Mouse (Mus musculus): ENCODE data around the gene Gm10260.
A peak's percentile ranks its signal among the peaks of the same experiment; 100 is the strongest.

The Gm10260 gene

DNA sequence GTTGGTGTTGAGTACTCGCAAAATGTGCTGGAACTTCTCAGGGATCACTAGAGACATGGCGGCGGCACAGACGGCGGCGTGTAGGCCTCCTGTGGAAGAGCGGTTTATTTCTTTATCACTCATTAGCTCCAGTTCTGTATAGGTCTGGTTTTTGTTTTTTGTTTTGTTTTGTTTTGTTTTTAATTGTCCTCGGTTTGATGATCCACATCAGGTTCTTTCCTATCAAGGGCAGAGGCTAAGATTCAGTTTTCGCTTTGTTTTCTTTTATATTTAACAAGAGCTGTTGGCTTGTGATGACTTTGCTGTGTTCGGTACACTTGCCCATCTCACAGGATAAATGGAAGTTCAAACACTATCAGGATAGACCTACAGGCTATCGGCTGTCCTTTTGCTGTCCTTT lies at the start of gene Gm10260:
TSS of gene Gm10260 (minus strand) at position 101 of the 400 bp plus-strand sequence.
- no peak for DNase-seq (ENCODE audit: low spot score in 2 of 2)

DNA sequence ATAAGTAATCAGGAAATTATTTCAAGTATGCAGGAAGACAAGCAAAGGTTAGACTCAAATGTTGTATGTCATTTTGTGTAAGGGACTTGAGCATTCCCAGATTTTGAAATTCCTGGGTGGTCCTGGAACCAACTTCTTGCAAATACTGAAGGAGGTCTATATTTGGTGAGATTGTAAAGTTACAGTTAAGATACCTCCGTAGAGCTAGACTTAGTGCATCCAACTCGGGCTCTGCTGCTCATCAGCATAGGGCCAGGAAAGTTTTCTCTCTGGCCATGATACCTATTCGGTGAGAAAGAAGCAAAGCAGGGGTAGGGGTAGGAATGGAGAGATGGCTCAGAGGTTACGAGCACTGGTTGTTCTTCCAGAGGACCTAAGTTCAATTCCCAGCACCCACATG lies 49.4 kb upstream of the Gm10260 start:
- no peak for DNase-seq (ENCODE audit: low spot score in 2 of 2)

GRCm38 (mm10) chr13:97805907-97806306 lies 45.5 kb upstream of the Gm10260 start:
- DNase-seq (ENCODE audit: low spot score in 2 of 2): no peak

GRCm38 (mm10) chr13:97802386-97802785 lies 42.0 kb upstream of the Gm10260 start:
- no peak for DNase-seq (ENCODE audit: low spot score in 2 of 2)

DNA sequence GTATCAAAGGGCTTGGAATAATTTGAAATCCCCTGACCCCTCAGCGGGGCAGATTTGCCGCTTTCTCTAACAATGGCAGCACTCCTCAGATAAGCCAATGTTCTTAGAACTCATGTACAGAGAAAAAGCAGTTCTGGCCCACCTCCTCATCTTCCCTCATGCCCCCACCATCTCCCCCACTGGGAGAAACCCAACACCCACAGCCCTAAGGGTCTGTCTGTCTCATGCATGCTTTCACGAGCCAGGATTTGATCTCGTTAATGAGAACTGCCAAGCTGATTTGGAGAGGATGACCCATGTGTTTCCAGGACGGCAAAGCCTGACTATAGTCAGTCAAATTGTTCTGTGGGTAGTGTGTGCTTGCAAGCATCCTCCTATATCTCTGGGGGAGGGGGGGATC lies 37.0 kb upstream of the Gm10260 start:
- no peak for DNase-seq (ENCODE audit: low spot score in 2 of 2)

- DNase-seq (ENCODE audit: low spot score in 2 of 2): no peak
Observed at GRCm38 (mm10) chr13:97794780-97795179, 34.3 kb upstream of the Gm10260 start.

GRCm38 (mm10) chr13:97793932-97794331 lies 33.5 kb upstream of the Gm10260 start:
- no peak for DNase-seq (ENCODE audit: low spot score in 2 of 2)

GRCm38 (mm10) chr13:97791664-97792063 lies 31.2 kb upstream of the Gm10260 start:
- DNase-seq (ENCODE audit: low spot score in 2 of 2): no peak

- peak in 1 of 2 experiments; percentile 18 for DNase-seq (ENCODE audit: low spot score in 2 of 2)
Observed at GRCm38 (mm10) chr13:97789782-97790450, 29.5 kb upstream of the Gm10260 start.

DNA sequence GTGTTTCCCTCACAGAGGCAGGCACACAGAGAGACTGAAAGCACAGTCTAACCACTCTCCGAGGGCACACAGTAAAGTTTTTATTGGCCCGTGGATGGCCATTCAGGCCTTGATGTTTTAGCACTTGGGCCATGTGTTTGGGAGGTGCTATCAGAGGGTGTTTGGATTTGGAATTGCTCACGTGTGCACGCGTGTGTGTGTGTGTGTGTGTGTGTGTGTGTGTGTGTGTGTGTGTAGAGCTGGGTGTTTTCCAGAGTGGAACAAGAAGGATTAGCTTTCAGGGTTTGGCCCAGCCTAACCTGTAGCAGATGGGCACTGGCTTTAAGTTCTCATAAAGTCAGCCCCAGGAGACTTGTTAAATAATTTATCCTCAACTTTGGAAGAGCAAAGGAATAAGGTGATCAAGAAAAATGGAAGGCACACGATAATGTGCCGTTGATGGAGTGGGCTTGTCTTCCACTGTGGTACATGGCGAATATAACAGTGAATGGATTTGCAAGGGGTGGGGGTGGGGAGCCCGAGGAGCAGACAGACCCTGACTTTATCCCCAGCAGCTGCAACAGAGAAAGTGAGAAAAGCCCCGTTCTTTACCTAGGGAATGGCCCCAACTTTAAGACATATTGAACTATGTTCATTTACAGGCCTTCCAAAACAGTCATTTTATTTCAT lies 24.9 kb upstream of the Gm10260 start:
- no peak for DNase-seq (ENCODE audit: low spot score in 2 of 2)

DNA sequence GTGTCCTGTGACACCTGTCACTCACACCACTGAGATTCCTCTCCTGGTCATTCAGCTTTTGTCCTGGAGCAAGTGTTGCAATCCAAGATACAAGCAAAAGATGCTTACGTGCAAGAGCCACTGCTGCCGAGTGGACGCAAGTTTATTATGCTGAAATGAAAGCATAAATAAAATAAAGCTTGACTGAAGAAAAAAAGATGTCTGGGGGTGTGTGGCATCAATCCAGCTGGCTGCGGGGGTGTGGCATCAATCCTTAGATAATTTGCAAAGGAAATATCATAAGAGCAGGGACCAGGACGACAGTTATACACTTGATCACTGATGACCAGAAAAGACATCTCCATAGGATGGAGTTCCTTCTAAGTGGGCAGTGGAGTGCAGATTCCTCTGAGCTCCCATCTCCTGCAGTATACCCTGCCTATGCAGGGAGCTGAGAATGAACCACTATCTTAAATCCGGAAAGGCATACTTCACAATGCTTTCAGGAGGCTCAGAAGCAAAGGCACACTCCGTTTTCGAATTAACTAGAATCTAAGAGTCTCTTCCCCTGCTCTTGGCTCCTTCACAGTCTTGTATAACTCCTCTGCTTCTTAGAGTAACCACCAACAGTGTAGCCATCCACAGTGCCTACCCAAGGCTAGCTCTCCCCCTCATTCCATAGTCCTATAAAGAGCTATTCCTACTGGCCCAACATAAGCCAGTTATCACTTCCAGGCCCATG lies 23.2 kb upstream of the Gm10260 start:
- DNase-seq (ENCODE audit: low spot score in 2 of 2): no peak

- DNase-seq (ENCODE audit: low spot score in 2 of 2): no peak
Observed at GRCm38 (mm10) chr13:97782063-97782462, 21.6 kb upstream of the Gm10260 start.

GRCm38 (mm10) chr13:97781637-97782036 lies 21.2 kb upstream of the Gm10260 start:
- DNase-seq (ENCODE audit: low spot score in 2 of 2): no peak

DNA sequence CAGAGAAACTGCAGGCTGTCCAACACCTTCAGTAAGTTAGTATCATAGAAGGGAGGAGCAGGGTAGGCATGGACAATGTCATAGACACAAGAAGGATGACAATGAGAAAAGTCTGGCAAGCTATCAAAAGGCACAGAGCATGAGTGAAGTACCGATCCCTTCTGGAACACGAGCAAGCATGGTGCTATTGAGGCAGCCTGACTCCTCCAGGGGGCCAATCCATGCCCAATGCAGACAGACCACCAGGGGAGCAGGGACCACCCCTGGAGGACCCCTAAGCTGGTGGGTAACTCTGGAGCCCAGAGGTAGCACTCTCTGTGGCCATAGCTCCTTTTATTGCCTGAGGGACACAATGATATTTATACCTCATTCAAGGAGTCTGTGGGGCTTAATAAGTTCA lies 20.1 kb upstream of the Gm10260 start:
- DNase-seq (ENCODE audit: low spot score in 2 of 2): no peak

DNA sequence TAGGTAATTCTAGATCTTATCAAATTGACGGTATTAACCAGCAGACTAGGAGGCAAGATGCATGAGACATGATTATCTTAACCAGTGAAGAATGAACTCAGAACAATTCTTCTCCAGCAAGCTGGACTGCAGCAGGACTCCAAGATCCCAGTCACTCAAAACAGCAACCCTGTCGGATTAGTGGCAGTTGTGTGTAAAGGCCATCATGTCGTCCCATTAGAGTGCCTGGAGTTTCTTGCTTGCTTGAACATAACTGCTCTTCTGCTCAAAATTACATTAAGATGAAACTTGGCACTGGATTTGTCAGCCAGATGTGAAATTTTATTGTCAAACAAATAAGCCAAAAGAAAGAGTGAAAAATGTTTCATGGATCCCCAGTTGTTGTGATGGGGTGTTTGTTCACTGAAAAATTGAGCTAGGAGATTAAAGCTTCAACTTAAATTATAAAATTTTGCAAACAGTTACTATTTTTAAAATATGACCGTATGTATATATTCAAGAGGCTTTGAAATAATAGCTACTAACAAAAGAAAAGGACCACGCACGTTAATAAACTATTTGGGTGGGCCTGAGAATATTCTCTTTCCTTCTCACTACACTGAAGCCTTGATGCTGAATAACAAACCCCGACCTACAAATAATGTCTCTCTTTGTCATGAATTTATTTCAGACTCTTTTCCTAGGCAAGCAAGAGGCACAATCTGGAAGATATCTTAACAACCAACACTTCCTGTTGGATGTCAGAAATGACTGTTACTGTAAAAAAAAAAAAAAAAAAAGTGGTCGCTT lies 19.4 kb upstream of the Gm10260 start:
- DNase-seq (ENCODE audit: low spot score in 2 of 2): no peak

DNA sequence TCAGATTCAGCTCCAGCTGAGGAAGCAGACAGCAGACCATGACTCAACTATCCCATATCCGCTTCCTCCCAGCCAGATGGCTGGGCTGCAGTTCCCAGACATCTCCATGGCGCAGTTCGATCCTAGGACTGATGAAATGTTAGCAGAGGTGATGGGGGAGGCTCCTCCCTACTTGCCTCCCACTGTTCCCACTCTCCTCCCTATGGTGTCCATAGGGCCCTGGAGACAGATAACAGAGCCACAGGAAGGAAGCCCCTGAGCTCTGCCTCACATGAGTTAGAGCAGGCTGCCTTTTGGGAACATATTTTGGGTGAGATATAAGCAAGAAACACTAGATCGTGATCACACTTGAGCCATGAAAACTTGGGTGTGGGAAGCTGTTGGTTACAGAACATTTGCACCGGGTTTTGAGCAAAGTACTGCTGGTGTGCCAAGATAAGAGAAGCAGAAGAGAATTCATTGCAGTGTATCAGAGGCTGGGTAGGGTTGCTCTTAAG lies 18.3 kb upstream of the Gm10260 start:
- DNase-seq (ENCODE audit: low spot score in 2 of 2): peak; percentile 25 to 60

GRCm38 (mm10) chr13:97777667-97778066 lies 17.2 kb upstream of the Gm10260 start:
- no peak for DNase-seq (ENCODE audit: low spot score in 2 of 2)

GRCm38 (mm10) chr13:97776702-97777101 lies 16.3 kb upstream of the Gm10260 start:
- no peak for DNase-seq (ENCODE audit: low spot score in 2 of 2)

- DNase-seq (ENCODE audit: low spot score in 2 of 2): no peak
Observed at GRCm38 (mm10) chr13:97775907-97776306, 15.5 kb upstream of the Gm10260 start.

GRCm38 (mm10) chr13:97774740-97775425 lies 14.5 kb upstream of the Gm10260 start:
- no peak for DNase-seq (ENCODE audit: low spot score in 2 of 2)

DNA sequence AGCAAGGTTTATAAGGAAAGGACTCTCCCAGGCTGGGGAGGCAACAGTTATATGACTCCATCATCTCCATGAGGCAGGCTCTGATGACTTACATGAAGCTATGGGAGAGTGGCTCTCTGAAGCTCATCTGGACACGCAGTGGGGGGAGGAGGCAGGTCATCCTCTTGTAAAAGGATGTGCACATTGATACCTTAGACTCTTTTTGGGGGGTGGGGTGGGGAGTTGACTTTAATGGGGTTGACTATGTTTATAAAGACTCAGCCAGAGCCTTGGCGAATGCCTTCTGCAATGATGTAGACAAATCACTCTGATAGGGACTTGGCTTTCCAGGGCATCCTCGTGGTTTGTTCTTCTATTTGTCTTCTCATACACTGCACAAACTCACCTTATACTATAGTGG lies 8.8 kb upstream of the Gm10260 start:
- no peak for DNase-seq (ENCODE audit: low spot score in 2 of 2)
